Mouse (Mus musculus) C2C12 (cell line): ENCODE data around the gene Akap7. TPM values are rescaled to one million over a fixed set of nuclear protein-coding genes. Genes with fewer than 3 reads are reported as not detected.

Source experiments
- H3K27me3 ChIP-seq: one replicate; pipeline ENCODE4 v1.6.1; 2011; ENCODE audit not compliant: control insufficient read depth, insufficient read depth, insufficient read length
- H3K36me3 ChIP-seq: one replicate; pipeline ENCODE4 v1.6.1; 2011; ENCODE audit not compliant: control insufficient read depth, insufficient read depth
- H3K4me3 ChIP-seq: one replicate; pipeline ENCODE4 v1.5.1; 2011; ENCODE audit warnings: mild to moderate bottlenecking, control low read depth; ENCODE audit not compliant: poor library complexity, insufficient read depth, severe bottlenecking
- H3K79me2 ChIP-seq: one replicate; pipeline ENCODE4 v1.6.1; 2011; ENCODE audit not compliant: control insufficient read depth, insufficient read depth
- H3K79me3 ChIP-seq: one replicate; pipeline ENCODE4 v1.6.1; 2011; ENCODE audit warnings: low read depth, control low read depth
- H3ac ChIP-seq: one replicate; pipeline ENCODE3; 2011; ENCODE audit warnings: low read depth; ENCODE audit not compliant: control insufficient read depth, insufficient read length
- CEBPB ChIP-seq: IDR thresholded peaks from one replicate; pipeline ENCODE4 v1.6.1; 2011; ENCODE audit warnings: low read depth, mild to moderate bottlenecking, control low read depth, moderate library complexity
- CTCF ChIP-seq: IDR thresholded peaks from one replicate; pipeline ENCODE4 v1.5.1; 2011; ENCODE audit not compliant: control insufficient read depth, insufficient read depth, insufficient read length
- FOSL1 ChIP-seq: IDR thresholded peaks from one replicate; pipeline ENCODE4 v1.8.0; 2011; ENCODE audit warnings: mild to moderate bottlenecking, low read length; ENCODE audit not compliant: poor library complexity, insufficient read depth, severe bottlenecking
- MAX ChIP-seq: IDR thresholded peaks from one replicate; pipeline ENCODE4 v1.6.1; 2011; ENCODE audit warnings: mild to moderate bottlenecking, control low read depth
- MYOD1 ChIP-seq: IDR thresholded peaks from one replicate; pipeline ENCODE4 v1.6.1; 2011; ENCODE audit warnings: low read depth; ENCODE audit not compliant: control insufficient read depth, insufficient read length
- MYOG ChIP-seq: IDR thresholded peaks from one replicate; pipeline ENCODE4 v1.6.1; 2011; ENCODE audit not compliant: control insufficient read depth, insufficient read length; ENCODE audit errors: extremely low read depth
- USF1 ChIP-seq: IDR thresholded peaks from one replicate; pipeline ENCODE4 v1.6.1; 2011; ENCODE audit warnings: low read depth, mild to moderate bottlenecking, control low read depth, moderate library complexity
- polyA plus RNA-seq: library from polyadenylated mRNA; unstranded; fragments of >200 nt; fragmentation: generic; extraction: Trizol; gene quantifications from one replicate; pipeline ENCODE4 v1.2.1, GENCODE M21; 2012; ENCODE audit warnings: missing spikeins

Akap7 gene
- polyA plus RNA-seq, 1 experiment: 4.6 TPM

DNA sequence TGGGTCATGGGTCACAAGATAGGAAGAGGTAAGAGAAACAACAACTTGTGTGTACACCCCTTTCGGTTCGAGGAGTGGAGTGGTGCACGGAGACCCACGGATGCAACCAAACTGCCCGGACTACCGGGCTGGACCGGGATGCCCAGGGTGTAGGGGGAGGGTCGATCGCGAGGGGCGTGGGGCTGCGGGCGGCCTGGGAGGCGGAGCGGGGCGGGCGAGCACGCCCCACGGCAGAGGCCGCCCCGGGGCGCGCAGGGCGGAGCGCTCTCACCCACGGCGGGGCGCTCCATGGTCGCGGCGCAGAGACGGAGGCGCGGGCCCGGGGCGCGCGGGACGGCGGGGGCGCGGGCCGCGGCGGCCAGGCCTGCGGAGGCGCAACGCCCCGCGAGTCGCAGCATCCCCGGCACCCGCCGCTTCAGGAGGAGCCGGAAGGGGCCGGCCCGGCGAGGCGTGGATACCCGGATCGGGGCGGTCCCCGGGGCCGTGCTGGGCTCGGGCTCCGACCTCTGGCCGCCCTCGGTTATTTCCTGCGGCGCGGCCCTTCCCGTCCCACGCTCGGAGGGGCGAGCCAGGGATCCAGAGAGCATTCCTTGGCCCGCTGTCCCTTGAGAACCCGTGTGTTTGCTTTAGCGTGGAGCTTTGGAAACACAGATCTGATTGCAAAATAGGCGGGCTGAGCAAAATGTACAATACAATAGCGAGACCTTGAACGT, 10.9 kb downstream of the Akap7 start:
- Histone ChIP-seq H3K4me3 (peak overlapping the region; percentile 34), H3K79me2 (no peaks in the 10 kb centered on the region), H3K79me3 (no peaks in the 10 kb centered on the region), H3K36me3 (no peaks in the 10 kb centered on the region), H3ac (peak overlapping the region; percentile 71), H3K27me3 (no peaks in the 10 kb centered on the region)
- TF ChIP-seq MYOG (no peak), FOSL1 (no peak), CEBPB (peak; percentile 77), CTCF (peak; percentile 26), MYOD1 (no peak), MAX (peak; percentile 17), USF1 (no peak)

GRCm38 (mm10) chr10:25296286-25296656, 11.4 kb downstream of the Akap7 start:
- no peak for TF ChIP-seq MYOG
- no peak for TF ChIP-seq CTCF
- TF ChIP-seq MAX: no peak
- no peak for TF ChIP-seq MYOD1
- no peak for TF ChIP-seq FOSL1
- no peak for TF ChIP-seq USF1
- no peak for TF ChIP-seq CEBPB
- Histone ChIP-seq H3K27me3 (no peaks in the 10 kb centered on the region), H3K79me3 (no peaks in the 10 kb centered on the region), H3ac (peak overlapping the region; percentile 71), H3K79me2 (no peaks in the 10 kb centered on the region), H3K36me3 (no peaks in the 10 kb centered on the region), H3K4me3 (peak overlapping the region; percentile 34)

DNA sequence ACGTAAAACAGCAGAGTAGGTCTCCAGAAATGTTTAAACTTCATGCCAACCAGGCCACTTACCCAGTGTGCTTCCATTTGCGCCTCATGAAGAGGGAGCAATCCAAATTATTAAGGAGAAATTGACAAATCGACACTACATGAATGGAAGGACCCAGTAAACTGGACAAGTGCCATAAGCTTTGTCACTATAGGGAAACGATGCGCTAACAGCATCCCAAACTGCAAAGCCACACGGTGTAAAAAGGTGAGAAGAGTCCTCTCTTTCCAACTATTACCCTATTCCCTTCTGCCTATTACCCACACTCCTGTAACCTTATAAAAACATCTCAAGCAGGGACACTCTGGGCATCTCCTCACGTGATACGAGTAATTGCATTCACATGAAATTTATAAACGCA, 11.8 kb downstream of the Akap7 start:
- Histone ChIP-seq H3K79me2 (no peaks in the 10 kb centered on the region), H3K79me3 (no peaks in the 10 kb centered on the region), H3K27me3 (no peaks in the 10 kb centered on the region), H3ac (no peak overlapping the region), H3K36me3 (no peaks in the 10 kb centered on the region), H3K4me3 (no peak overlapping the region)
- no peak for TF ChIP-seq CTCF
- no peak for TF ChIP-seq MAX
- no peak for TF ChIP-seq MYOD1
- no peak for TF ChIP-seq FOSL1
- no peak for TF ChIP-seq MYOG
- TF ChIP-seq USF1: no peak
- no peak for TF ChIP-seq CEBPB

DNA sequence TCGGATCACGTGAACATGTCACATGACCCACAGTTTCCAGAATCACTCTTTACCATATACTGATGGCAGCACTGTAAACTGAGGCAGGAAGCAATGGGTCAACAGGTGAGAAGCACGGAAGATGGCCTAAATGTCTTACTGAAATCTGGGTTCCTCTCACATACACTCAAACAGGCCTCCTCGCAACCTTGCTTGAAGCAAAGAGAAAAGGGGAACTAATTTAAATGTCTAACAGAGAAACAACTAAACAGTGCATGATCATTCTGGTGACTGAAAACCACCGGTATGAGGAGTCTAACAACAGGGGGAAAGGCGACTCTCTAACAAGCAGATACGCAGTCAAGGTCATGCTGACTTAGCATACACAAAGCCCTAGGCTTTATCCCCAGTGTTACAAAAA, 12.7 kb downstream of the Akap7 start:
- no peak for TF ChIP-seq CEBPB
- no peak for TF ChIP-seq MYOG
- no peak for TF ChIP-seq CTCF
- TF ChIP-seq USF1: no peak
- TF ChIP-seq FOSL1: no peak
- no peak overlapping the region for H3ac ChIP-seq
- H3K4me3 ChIP-seq: no peak overlapping the region
- H3K36me3 ChIP-seq: no peaks in the 10 kb centered on the region
- no peaks in the 10 kb centered on the region for H3K27me3 ChIP-seq
- H3K79me2 ChIP-seq: no peaks in the 10 kb centered on the region
- H3K79me3 ChIP-seq: no peaks in the 10 kb centered on the region

DNA sequence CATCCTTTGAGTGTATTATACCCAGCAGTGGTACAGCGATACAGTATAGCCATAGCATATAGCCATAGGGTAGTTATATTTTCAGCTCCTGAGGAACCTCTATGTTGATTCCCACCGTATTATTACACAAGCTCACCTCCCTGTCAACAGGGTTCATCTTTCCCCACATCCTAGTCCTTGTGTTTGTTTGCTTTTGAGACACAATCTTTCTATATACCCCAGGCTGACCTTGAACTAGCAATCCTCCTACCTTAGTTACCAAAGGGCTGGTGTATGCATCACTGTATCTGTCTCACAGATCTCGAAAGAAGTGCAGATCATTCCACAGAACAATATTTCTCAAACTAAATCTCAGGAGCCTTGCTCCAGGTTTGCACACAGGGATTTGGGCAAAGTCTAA, 13.9 kb downstream of the Akap7 start:
- Histone ChIP-seq H3K36me3 (no peaks in the 10 kb centered on the region), H3ac (no peak overlapping the region), H3K79me3 (no peaks in the 10 kb centered on the region), H3K27me3 (no peaks in the 10 kb centered on the region), H3K4me3 (no peak overlapping the region), H3K79me2 (no peaks in the 10 kb centered on the region)
- TF ChIP-seq MYOD1: no peak
- no peak for TF ChIP-seq FOSL1
- no peak for TF ChIP-seq CEBPB
- TF ChIP-seq MYOG: no peak
- no peak for TF ChIP-seq MAX
- TF ChIP-seq USF1: no peak
- no peak for TF ChIP-seq CTCF

GRCm38 (mm10) chr10:25291053-25291452, 16.6 kb downstream of the Akap7 start:
- no peak overlapping the region for H3K4me3 ChIP-seq
- H3K27me3 ChIP-seq: no peaks in the 10 kb centered on the region
- H3K36me3 ChIP-seq: no peaks in the 10 kb centered on the region
- no peak for TF ChIP-seq MYOD1
- no peak for TF ChIP-seq USF1
- no peak for TF ChIP-seq CEBPB
- no peak for TF ChIP-seq MAX
- no peak for TF ChIP-seq MYOG
- no peaks in the 10 kb centered on the region for H3K79me2 ChIP-seq
- no peaks in the 10 kb centered on the region for H3K79me3 ChIP-seq
- H3ac ChIP-seq: no peak overlapping the region
